Mouse (Mus musculus) gastrocnemius, adult 2 months (tissue): ENCODE measurements around the gene Cops3. TPM values are rescaled to one million over a fixed set of nuclear protein-coding genes. Genes with fewer than 3 reads are reported as not detected.
"Not testable (repeated sequence)": the region's sequence is repeated elsewhere in the genome, so short reads cannot be mapped to it uniquely, and the experiment has no call there.

Experiments
- DNase-seq: peaks from one replicate; pipeline ENCODE4 v3.0.0; 2022
- H3K27ac ChIP-seq: fragments of 200-600 bp; 2 replicates; pipeline ENCODE4 v1.8.1; 2022; ENCODE audit warnings: mild to moderate bottlenecking
- H3K4me3 ChIP-seq: fragments of 200-600 bp; 2 replicates; pipeline ENCODE4 v1.8.1; 2022; ENCODE audit warnings: mild to moderate bottlenecking, moderate library complexity
- CTCF ChIP-seq: fragments of 200-600 bp; IDR thresholded peaks from 2 replicates; pipeline ENCODE4 v1.8.1; 2022; ENCODE audit warnings: antibody characterized with exemption, mild to moderate bottlenecking, moderate library complexity
- intact Hi-C: fragments of 180-260 bp; cut with DNase I; formaldehyde crosslinking; loops from one replicate; pipeline ENCODE4 v1.15.1; 2025
- total RNA-seq, 2 experiments: library from RNA; stranded (reverse); gene quantifications; 2 replicates each; pipeline ENCODE4 v1.2.3; 2021

Gene Cops3
- total RNA-seq, 2 experiments from 2014 or later: 84.8 to 89.9 TPM

- intact Hi-C loops: no loop called here
- H3K4me3 ChIP-seq: peak within 1 kb of the TSS; percentile 81
- peak; percentile 97 for DNase-seq
- peak within 1 kb of the TSS; percentile 98 for H3K27ac ChIP-seq
- no peak for TF ChIP-seq CTCF
Measured at GRCm38 (mm10) chr11:59839008-59839458, 605 bp downstream of the Cops3 start, which contains the start of gene Nt5m. TSS of gene Nt5m (plus strand) at chr11:59839447.

DNA sequence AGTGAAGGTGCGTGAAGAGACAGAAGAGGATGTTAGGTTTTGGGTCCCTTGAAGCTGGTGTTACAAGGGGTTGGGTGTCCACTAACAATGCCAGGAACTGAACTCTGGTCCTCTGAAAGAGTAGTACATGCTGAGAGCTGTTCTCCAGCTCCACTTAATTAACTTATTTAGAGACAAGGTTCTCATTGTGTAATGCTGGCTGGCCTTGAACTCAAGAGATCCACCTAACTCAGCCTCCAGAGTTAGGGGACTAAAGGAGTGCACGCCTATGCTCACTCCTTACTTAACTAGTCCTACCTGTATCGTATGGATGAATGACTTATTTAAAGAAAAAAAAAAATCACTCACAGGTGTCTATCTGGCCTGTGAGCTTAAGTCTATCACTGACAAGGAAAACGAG lies 1.2 kb downstream of the Cops3 start:
- no peak for TF ChIP-seq CTCF
- DNase-seq: no peak
- peak overlapping the region; percentile 81 for H3K4me3 ChIP-seq
- intact Hi-C loops: no loop called here
- peak overlapping the region; percentile 98 for H3K27ac ChIP-seq

GRCm38 (mm10) chr11:59837789-59838188 lies 1.8 kb downstream of the Cops3 start:
- H3K27ac ChIP-seq, intact Hi-C loops, DNase-seq: not testable (repeated sequence)
- peak overlapping the region; percentile 81 for H3K4me3 ChIP-seq

- TF ChIP-seq CTCF: no peak
- H3K27ac ChIP-seq: no peak overlapping the region
- H3K4me3 ChIP-seq: no peak overlapping the region
- no peak for DNase-seq
- intact Hi-C loops: no loop called here
Measured at GRCm38 (mm10) chr11:59821625-59822024, 18.0 kb downstream of the Cops3 start.

- no peak for DNase-seq
- TF ChIP-seq CTCF: no peak
- intact Hi-C loops: no loop called here
- Histone ChIP-seq H3K27ac (no peak overlapping the region), H3K4me3 (no peak overlapping the region)
Measured at GRCm38 (mm10) chr11:59817916-59818315, 21.7 kb downstream of the Cops3 start.

- no peak overlapping the region for H3K27ac ChIP-seq
- TF ChIP-seq CTCF: no peak
- no peak for DNase-seq
- intact Hi-C loops: no loop called here
- no peak overlapping the region for H3K4me3 ChIP-seq
Measured at GRCm38 (mm10) chr11:59815482-59816065, 24.1 kb downstream of the Cops3 start.

- peak overlapping the region; percentile 35; the same call in 1 of the 2 replicates for H3K27ac ChIP-seq
- no peak for DNase-seq
- intact Hi-C loops: no loop called here
- TF ChIP-seq CTCF: no peak
- H3K4me3 ChIP-seq: no peak overlapping the region
Measured at GRCm38 (mm10) chr11:59814936-59815335, 24.7 kb downstream of the Cops3 start.

GRCm38 (mm10) chr11:59814311-59814710 lies 25.3 kb downstream of the Cops3 start:
- intact Hi-C loops: no loop called here
- H3K4me3 ChIP-seq: no peak overlapping the region
- TF ChIP-seq CTCF: no peak
- no peak for DNase-seq
- H3K27ac ChIP-seq: peak overlapping the region; percentile 35; the same call in 1 of the 2 replicates

GRCm38 (mm10) chr11:59813276-59813675 lies 26.4 kb downstream of the Cops3 start:
- DNase-seq: no peak
- no peak overlapping the region for H3K4me3 ChIP-seq
- no peak overlapping the region for H3K27ac ChIP-seq
- no peak for TF ChIP-seq CTCF
- intact Hi-C loops: no loop called here

- no peak for DNase-seq
- intact Hi-C loops: no loop called here
- peak overlapping the region; percentile 100 for H3K27ac ChIP-seq
- TF ChIP-seq CTCF: no peak
- H3K4me3 ChIP-seq: peak overlapping the region; percentile 73
Measured at GRCm38 (mm10) chr11:59811211-59811610, 28.4 kb downstream of the Cops3 start.

DNA sequence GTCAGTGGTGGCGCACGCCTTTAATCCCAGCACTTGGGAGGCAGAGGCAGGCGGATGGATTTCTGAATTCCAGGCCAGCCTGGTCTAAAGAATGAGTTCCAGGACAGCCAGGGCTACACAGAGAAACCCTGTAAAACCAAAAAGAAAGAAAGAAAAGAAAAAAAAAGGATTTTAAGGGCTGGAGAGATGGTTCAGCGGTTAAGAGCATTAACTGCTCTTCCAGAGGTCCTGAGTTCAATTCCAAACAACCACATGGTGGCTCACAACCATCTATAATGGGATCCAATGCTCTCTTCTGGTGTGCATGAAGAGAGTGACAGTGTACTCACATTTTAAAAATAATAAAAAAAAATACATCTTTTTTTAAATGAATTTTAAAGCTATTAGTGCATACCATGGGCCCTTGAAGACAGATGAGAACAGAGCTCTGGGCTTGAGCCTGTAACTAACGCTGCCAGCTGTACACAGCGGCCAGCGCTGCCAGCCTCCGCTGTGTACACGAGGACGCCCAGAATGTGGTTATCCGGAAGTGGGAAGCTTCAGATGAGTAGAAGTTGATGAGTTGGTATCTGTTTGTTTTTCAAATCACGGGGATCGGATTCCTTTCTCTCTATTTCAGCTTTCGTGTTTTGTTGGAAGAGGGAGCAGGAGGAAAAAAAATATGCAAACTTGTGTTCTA lies 29.0 kb downstream of the Cops3 start:
- DNase-seq: no peak
- intact Hi-C loops: no loop called here
- Histone ChIP-seq H3K4me3 (peak overlapping the region; percentile 73), H3K27ac (peak overlapping the region; percentile 100)
- TF ChIP-seq CTCF: no peak

DNA sequence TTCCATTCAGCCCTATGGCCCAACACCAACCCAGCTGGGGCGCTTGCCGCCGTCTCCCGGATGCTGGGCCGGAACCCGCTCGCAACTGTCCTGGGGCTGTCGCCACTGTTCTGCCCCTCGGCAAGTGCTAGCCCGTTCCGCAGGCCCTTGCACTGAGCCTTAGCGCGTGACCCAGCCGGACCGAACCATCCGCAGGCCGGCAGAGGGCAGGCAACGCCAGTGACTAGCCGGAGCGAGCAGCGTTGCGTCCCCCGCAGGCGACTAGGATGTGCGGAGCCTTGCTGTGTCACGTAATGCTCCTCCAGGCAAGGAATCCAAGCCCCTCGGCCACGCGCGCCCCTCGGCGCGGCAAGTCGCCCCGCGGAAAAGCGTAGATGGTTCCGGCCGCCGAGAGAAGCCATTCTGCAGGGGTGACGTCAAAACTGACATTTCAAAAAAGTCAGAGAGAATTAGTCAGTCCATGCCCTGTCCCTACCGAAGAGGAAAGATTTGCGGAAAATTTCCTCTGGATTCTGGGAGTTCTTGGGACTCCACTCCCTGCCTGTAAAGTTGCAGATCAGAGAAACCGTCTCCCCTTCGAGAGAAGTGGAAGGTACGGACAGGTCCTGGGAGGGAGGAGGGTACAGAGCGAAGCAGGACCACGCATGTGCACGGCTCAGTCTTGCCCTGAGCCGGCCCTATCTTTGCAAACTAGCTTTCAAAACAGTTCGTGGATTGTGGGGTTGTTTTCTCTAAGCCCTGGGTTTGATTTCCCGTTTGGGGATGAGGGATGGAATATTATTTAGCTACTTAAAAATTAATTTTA lies 29.8 kb downstream of the Cops3 start, which contains the start of gene Flcn:
Gene Flcn, minus strand, starts transcription at position 347 of the 805 bp plus-strand sequence.
- peak within 1 kb of the TSS; percentile 100 for H3K27ac ChIP-seq
- intact Hi-C loops: no loop called here
- DNase-seq: peak; percentile 93
- TF ChIP-seq CTCF: peak; percentile 34
- peak within 1 kb of the TSS; percentile 73 for H3K4me3 ChIP-seq
